Mouse (Mus musculus): ENCODE measurements around the gene Nrarp.

DNA sequence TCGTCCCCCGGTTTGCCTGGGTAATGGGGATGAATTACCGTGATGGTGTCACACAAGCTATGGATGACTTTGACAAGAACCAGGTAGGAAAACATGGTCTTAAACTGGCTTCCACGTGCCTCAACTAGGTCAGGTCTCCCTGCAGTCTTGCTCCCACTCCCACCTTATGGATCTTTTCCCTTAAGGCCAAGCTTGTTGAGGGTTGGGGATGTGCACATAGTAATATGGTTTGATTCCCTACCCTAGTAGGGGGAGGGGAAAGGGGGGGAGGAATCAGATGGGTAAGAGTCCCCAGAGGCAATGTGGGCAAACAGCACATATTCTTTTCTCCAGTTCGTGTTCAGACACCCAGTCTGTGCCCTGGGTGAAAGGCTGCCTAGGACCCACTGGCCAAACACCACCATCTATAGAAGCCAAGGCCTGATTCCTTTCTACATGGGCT lies 40.8 kb downstream of the Nrarp start:
- TF ChIP-seq POLR2A (IDR thresholded peaks at IDR 0.05; ENCODE audit: borderline replicate concordance, extremely low read depth, insufficient read depth, insufficient read length, poor library complexity, severe bottlenecking) (no peak), CTCF (IDR thresholded peaks at IDR 0.05; ENCODE audit: borderline replicate concordance, extremely low read depth, insufficient read depth, insufficient read length) (no peak)
